Mouse (Mus musculus): ENCODE results near the gene Anpep. TPM values are rescaled to one million over a fixed set of nuclear protein-coding genes. Genes with fewer than 3 reads are reported as not detected.

Anpep gene
- polyA plus RNA-seq, 1 experiment from 2014 or later = 7.7 TPM

DNA sequence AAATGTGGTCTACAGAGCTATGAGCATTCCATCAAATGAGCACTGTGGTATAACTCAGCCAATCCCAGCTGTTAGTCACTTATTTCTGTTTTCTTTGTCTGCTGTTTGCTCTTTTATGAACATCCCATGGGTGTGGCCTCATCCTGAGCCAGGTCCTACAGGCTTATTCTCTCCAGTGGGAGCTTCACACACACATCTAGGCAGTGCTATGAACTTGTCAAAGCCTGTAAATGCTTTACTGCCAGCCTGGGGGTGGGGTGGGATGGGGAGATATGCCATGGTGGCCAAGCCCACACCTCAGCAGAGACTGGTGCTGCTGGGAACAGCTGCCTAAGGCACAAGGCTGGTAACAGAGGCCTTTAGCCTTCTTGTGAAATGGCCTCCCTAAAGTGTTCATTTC lies 27.9 kb downstream of the Anpep start:
- no peaks in the 10 kb centered on the region for H3K36me3 ChIP-seq (ENCODE audit: control insufficient read depth, insufficient read depth, low read length)
- H3K9ac ChIP-seq (ENCODE audit: low read depth, low read length) = no peak overlapping the region
- ATAC-seq (replicated peaks; ENCODE audit: insufficient number of reproducible peaks, low FRiP score, low TSS enrichment) = no peak

DNA sequence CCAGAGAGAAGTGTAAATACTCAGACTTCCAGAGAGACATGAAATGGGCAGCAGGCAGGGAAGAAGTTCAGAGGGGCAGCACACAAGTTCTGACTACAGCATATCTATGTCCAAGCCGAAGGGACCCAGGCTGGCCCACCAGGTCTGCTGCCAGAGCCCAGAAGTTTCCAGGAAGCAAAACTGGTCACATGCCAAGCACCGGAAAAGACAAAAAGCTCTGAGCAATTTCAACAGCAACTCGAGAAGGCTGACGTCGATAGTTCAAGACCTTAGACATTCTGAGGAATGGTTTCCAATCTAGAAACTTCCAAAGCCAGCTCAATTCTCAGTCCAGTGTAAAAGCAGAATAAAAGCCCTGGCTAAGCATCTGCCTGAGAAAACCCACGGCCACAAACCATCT lies 29.3 kb downstream of the Anpep start:
- no peaks in the 10 kb centered on the region for H3K9me3 ChIP-seq (replicated peaks; ENCODE audit: control insufficient read depth, low read length)
- H3K9ac ChIP-seq (ENCODE audit: low read depth, low read length) = no peak overlapping the region
- no peaks in the 10 kb centered on the region for H3K36me3 ChIP-seq (ENCODE audit: control insufficient read depth, insufficient read depth, low read length)
- H3K4me1 ChIP-seq (ENCODE audit: control insufficient read depth, insufficient read depth, low read length) = no peaks in the 10 kb centered on the region
- H3K27me3 ChIP-seq (ENCODE audit: control insufficient read depth, insufficient read depth, low read length) = no peaks in the 10 kb centered on the region
- no peak for ATAC-seq (replicated peaks; ENCODE audit: insufficient number of reproducible peaks, low FRiP score, low TSS enrichment)
- H3K4me2 ChIP-seq = no peak overlapping the region
- 54% methylated on average over 6 of the region's 6 CpGs for WGBS (ENCODE audit: insufficient replicate concordance)
- H3K27ac ChIP-seq (ENCODE audit: low read depth, low read length) = peak overlapping the region; percentile 62; the same call in 1 of the 2 replicates
- no peak overlapping the region for H3K4me3 ChIP-seq (ENCODE audit: low read depth, low read length)

More for the DNA sequence above, 27.9 kb downstream of the Anpep start:
- Histone ChIP-seq H3K4me2 (no peak overlapping the region), H3K4me3 (ENCODE audit: low read depth, low read length) (no peak overlapping the region), H3K4me1 (ENCODE audit: control insufficient read depth, insufficient read depth, low read length) (no peaks in the 10 kb centered on the region), H3K27me3 (ENCODE audit: control insufficient read depth, insufficient read depth, low read length) (no peaks in the 10 kb centered on the region), H3K27ac (ENCODE audit: low read depth, low read length) (no peak overlapping the region), H3K9me3 (replicated peaks; ENCODE audit: control insufficient read depth, low read length) (no peaks in the 10 kb centered on the region)

DNA sequence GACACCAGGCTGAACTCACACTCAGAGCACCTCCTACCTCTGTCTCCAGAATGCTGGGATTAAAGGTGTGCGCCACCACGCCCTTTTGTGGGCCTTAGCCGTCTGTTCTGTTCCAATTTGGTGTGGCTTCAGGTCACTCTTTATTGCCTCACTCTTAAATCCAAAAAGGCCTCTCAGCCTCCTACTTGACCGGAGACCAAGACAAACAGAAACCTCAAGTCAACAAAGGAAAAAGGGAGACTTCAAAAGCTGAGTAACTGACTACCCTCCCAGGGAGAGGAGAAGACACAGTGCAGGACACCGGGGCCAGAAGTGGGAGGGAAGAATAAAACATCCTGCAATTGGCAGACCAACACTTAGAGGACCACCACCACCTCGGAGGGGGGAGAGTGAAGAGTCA lies 29.7 kb downstream of the Anpep start:
- ATAC-seq (replicated peaks; ENCODE audit: insufficient number of reproducible peaks, low FRiP score, low TSS enrichment) = no peak
- H3K27me3 ChIP-seq (ENCODE audit: control insufficient read depth, insufficient read depth, low read length) = no peaks in the 10 kb centered on the region
- H3K9ac ChIP-seq (ENCODE audit: low read depth, low read length) = no peak overlapping the region
- H3K9me3 ChIP-seq (replicated peaks; ENCODE audit: control insufficient read depth, low read length) = no peaks in the 10 kb centered on the region
- H3K4me1 ChIP-seq (ENCODE audit: control insufficient read depth, insufficient read depth, low read length) = no peaks in the 10 kb centered on the region
- peak overlapping the region; percentile 62; the same call in 1 of the 2 replicates for H3K27ac ChIP-seq (ENCODE audit: low read depth, low read length)
- 61% methylated on average over 6 of the region's 6 CpGs for whole genome bisulfite sequencing (ENCODE audit: insufficient replicate concordance)
- no peak overlapping the region for H3K4me3 ChIP-seq (ENCODE audit: low read depth, low read length)
- no peak overlapping the region for H3K4me2 ChIP-seq
- H3K36me3 ChIP-seq (ENCODE audit: control insufficient read depth, insufficient read depth, low read length) = no peaks in the 10 kb centered on the region

DNA sequence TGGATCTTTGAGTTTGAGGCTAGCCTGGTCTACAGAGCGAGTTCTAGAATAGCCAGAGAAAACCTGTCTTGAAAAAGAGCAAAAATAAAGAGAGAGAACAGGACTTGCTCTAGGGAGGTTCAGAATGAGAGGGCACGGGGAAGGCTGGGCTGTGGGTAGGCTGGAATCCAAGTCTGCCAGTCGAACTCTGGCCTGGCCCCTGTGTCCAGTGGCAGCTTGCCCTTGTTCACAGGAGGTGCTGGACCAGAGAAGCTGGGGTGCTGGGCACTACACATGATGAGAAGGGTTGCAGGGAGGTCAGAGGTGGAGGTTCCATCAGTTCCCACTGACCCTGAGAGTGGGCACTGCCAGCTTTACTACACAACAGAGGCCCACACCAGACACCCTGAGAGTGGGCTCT lies 32.5 kb downstream of the Anpep start:
- no peaks in the 10 kb centered on the region for H3K9me3 ChIP-seq (replicated peaks; ENCODE audit: control insufficient read depth, low read length)
- H3K4me2 ChIP-seq = no peak overlapping the region
- 75% methylated on average over 3 of the region's 3 CpGs for WGBS (ENCODE audit: insufficient replicate concordance)
- H3K27me3 ChIP-seq (ENCODE audit: control insufficient read depth, insufficient read depth, low read length) = no peaks in the 10 kb centered on the region
- no peak for ATAC-seq (replicated peaks; ENCODE audit: insufficient number of reproducible peaks, low FRiP score, low TSS enrichment)
- H3K27ac ChIP-seq (ENCODE audit: low read depth, low read length) = no peak overlapping the region
- no peak overlapping the region for H3K9ac ChIP-seq (ENCODE audit: low read depth, low read length)
- H3K36me3 ChIP-seq (ENCODE audit: control insufficient read depth, insufficient read depth, low read length) = peaks cover 4% of the 10 kb centered on the region; the same call in 1 of the 2 replicates
- no peak overlapping the region for H3K4me3 ChIP-seq (ENCODE audit: low read depth, low read length)
- H3K4me1 ChIP-seq (ENCODE audit: control insufficient read depth, insufficient read depth, low read length) = no peaks in the 10 kb centered on the region

DNA sequence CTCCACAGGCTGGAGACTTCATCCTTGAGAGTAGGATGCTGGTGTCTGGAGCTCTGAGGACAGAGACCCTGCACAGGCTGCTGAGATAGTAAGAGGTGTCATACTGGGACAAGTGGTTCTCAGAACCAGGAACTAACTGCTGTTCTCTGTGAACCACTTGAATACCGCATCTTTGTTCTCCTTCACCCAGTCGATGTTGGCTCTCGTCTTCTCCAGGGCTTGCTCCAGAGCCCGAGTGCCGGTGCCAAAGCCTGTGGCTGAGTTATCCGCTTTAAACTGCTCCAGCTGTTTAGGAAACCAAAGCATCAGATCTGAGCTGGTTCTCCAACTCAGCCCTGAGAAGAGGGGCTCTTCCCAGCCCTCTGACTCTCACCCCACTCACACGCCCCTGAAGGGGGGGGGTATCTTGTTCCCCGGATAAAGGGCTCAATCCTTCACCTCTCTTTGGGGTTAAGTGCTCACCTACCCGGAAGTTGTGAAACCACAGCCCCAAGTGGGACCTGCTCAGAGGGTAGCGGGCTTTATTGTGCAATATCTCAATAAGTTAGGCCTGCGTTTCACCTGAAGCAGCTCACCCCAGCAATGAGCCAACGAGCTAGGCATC lies 38.7 kb downstream of the Anpep start:
- H3K27ac ChIP-seq (ENCODE audit: low read depth, low read length) = no peak overlapping the region
- H3K36me3 ChIP-seq (ENCODE audit: control insufficient read depth, insufficient read depth, low read length) = peaks cover 4% of the 10 kb centered on the region; the same call in 1 of the 2 replicates
- no peak for ATAC-seq (replicated peaks; ENCODE audit: insufficient number of reproducible peaks, low FRiP score, low TSS enrichment)
- peaks cover 20% of the 10 kb centered on the region for H3K4me1 ChIP-seq (ENCODE audit: control insufficient read depth, insufficient read depth, low read length)
- no peaks in the 10 kb centered on the region for H3K9me3 ChIP-seq (replicated peaks; ENCODE audit: control insufficient read depth, low read length)
- WGBS (ENCODE audit: insufficient replicate concordance) = 73% methylated on average over 12 of the region's 12 CpGs
- H3K4me2 ChIP-seq = no peak overlapping the region
- no peaks in the 10 kb centered on the region for H3K27me3 ChIP-seq (ENCODE audit: control insufficient read depth, insufficient read depth, low read length)
- H3K4me3 ChIP-seq (ENCODE audit: low read depth, low read length) = no peak overlapping the region
- no peak overlapping the region; the same call in 1 of the 2 replicates for H3K9ac ChIP-seq (ENCODE audit: low read depth, low read length)

DNA sequence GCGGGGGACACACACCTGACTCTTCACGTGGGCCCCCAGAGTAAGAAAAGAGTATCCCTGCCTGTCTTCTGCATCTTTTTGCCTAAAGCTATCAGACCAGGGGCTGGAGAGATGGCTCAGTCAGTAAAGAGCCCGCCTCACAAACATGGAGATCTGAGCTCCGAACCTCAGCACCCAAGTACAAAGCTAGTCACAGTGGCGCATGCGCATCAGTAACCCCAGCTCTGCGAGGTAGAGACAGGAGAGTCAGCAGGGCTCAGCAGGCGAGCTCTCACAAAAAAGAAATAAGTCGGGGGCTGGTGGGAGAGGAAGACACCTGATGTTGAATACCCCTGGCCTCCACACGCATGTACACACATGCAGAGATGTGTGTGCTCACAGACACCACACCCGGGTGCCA lies 40.9 kb downstream of the Anpep start:
- no peak overlapping the region for H3K27ac ChIP-seq (ENCODE audit: low read depth, low read length)
- no peak overlapping the region for H3K4me2 ChIP-seq
- no peak for ATAC-seq (replicated peaks; ENCODE audit: insufficient number of reproducible peaks, low FRiP score, low TSS enrichment)

DNA sequence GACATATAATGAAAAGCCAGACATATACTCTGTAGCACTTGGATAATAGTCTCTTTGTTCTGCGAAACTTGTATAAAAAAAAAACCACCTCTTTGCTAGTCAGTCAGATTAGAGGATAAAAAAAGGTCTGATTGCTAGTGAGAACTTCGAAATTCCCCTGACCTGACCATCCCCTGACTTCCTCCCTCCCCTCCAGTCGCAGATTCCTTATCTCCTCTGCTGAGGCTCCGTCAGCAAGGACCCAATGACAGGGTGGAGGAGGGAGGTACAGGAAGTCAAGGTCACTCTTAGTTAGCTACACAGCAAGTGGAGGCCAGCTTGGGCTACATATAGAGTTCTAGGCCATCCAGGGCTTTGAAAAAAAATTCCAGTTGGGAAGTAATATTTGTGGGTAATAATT lies 41.3 kb downstream of the Anpep start:
- WGBS (ENCODE audit: insufficient replicate concordance) = 14% methylated on average over 4 of the region's 4 CpGs
- H3K27ac ChIP-seq (ENCODE audit: low read depth, low read length) = no peak overlapping the region

More for the DNA sequence above, 40.9 kb downstream of the Anpep start:
- Histone ChIP-seq H3K9me3 (replicated peaks; ENCODE audit: control insufficient read depth, low read length) (no peaks in the 10 kb centered on the region), H3K4me3 (ENCODE audit: low read depth, low read length) (no peak overlapping the region), H3K27me3 (ENCODE audit: control insufficient read depth, insufficient read depth, low read length) (no peaks in the 10 kb centered on the region), H3K4me1 (ENCODE audit: control insufficient read depth, insufficient read depth, low read length) (peaks cover 20% of the 10 kb centered on the region), H3K9ac (ENCODE audit: low read depth, low read length) (no peak overlapping the region), H3K36me3 (ENCODE audit: control insufficient read depth, insufficient read depth, low read length) (peaks cover 4% of the 10 kb centered on the region; the same call in 1 of the 2 replicates)
- 44% methylated on average over 11 of the region's 11 CpGs for WGBS (ENCODE audit: insufficient replicate concordance)

DNA sequence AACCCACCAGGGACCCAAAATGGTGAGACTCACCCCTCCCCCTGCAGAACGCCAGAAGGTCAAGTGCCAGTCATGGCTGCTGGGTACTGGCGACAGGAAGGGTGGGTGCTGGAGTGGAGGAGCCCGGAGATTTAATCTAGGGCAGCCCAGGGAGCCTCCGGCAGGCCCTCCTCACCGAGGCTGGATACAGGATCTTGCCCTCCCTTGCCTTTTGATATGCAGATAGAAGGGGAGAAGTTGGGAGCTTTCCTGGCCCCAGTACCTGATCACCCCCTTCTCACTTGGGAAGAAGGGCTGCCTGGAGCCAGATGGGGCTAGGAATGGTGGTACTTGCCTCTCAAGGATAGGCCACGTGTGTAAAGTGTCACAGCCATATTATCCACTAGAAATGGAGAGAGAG lies 42.5 kb downstream of the Anpep start:
- H3K36me3 ChIP-seq (ENCODE audit: control insufficient read depth, insufficient read depth, low read length) = no peaks in the 10 kb centered on the region
- whole genome bisulfite sequencing (ENCODE audit: insufficient replicate concordance) = 6% methylated on average over 6 of the region's 6 CpGs
- H3K4me2 ChIP-seq = 0 out of 2 replicates have a peak overlapping the region, but pooled peaks have one; percentile 2

More for the DNA sequence above, 41.3 kb downstream of the Anpep start:
- no peak overlapping the region for H3K4me3 ChIP-seq (ENCODE audit: low read depth, low read length)
- no peaks in the 10 kb centered on the region for H3K9me3 ChIP-seq (replicated peaks; ENCODE audit: control insufficient read depth, low read length)
- H3K27me3 ChIP-seq (ENCODE audit: control insufficient read depth, insufficient read depth, low read length) = no peaks in the 10 kb centered on the region
- H3K9ac ChIP-seq (ENCODE audit: low read depth, low read length) = no peak overlapping the region
- ATAC-seq (replicated peaks; ENCODE audit: insufficient number of reproducible peaks, low FRiP score, low TSS enrichment) = peak; percentile 75
- H3K4me2 ChIP-seq = no peak overlapping the region
- peaks cover 4% of the 10 kb centered on the region; the same call in 1 of the 2 replicates for H3K36me3 ChIP-seq (ENCODE audit: control insufficient read depth, insufficient read depth, low read length)
- peaks cover 20% of the 10 kb centered on the region for H3K4me1 ChIP-seq (ENCODE audit: control insufficient read depth, insufficient read depth, low read length)

DNA sequence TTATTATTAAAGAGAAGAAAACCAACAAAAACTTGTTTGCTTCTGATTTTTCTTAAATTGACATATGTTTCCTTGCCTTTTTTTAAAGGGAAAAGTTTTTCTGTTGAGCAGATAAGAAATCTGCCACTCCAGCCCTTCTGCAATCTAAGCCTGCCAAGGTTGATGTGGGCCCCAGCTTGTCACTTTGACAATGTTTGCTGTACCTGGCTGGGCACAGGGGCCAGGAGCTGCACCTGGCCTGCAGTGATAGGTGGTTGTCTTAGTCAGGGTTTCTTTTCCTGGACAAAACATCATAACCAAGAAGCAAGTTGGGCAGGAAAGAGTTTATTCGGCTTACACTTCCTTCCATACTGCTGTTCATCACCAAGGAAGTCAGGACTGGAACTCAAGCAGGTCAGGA lies 47.5 kb downstream of the Anpep start:
- H3K9me3 ChIP-seq (replicated peaks; ENCODE audit: control insufficient read depth, low read length) = no peaks in the 10 kb centered on the region
- H3K4me2 ChIP-seq = no peak overlapping the region
- WGBS (ENCODE audit: insufficient replicate concordance) = 71% methylated on average over 1 of the region's 1 CpGs
- ATAC-seq (replicated peaks; ENCODE audit: insufficient number of reproducible peaks, low FRiP score, low TSS enrichment) = no peak
- H3K9ac ChIP-seq (ENCODE audit: low read depth, low read length) = no peak overlapping the region
- no peaks in the 10 kb centered on the region for H3K36me3 ChIP-seq (ENCODE audit: control insufficient read depth, insufficient read depth, low read length)
- no peak overlapping the region for H3K27ac ChIP-seq (ENCODE audit: low read depth, low read length)
- H3K27me3 ChIP-seq (ENCODE audit: control insufficient read depth, insufficient read depth, low read length) = peaks cover 21% of the 10 kb centered on the region
- 0 out of 2 replicates have a peak, but pooled peaks cover 2% of the 10 kb centered on the region for H3K4me1 ChIP-seq (ENCODE audit: control insufficient read depth, insufficient read depth, low read length)
- no peak overlapping the region for H3K4me3 ChIP-seq (ENCODE audit: low read depth, low read length)

More for the DNA sequence above, 42.5 kb downstream of the Anpep start:
- H3K27me3 ChIP-seq (ENCODE audit: control insufficient read depth, insufficient read depth, low read length) = no peaks in the 10 kb centered on the region
- H3K9ac ChIP-seq (ENCODE audit: low read depth, low read length) = no peak overlapping the region
- no peak for ATAC-seq (replicated peaks; ENCODE audit: insufficient number of reproducible peaks, low FRiP score, low TSS enrichment)
- H3K27ac ChIP-seq (ENCODE audit: low read depth, low read length) = no peak overlapping the region
- H3K4me1 ChIP-seq (ENCODE audit: control insufficient read depth, insufficient read depth, low read length) = peaks cover 20% of the 10 kb centered on the region
- no peaks in the 10 kb centered on the region for H3K9me3 ChIP-seq (replicated peaks; ENCODE audit: control insufficient read depth, low read length)
- no peak overlapping the region for H3K4me3 ChIP-seq (ENCODE audit: low read depth, low read length)

All from heart, embryonic 11.5 days (tissue).